Mouse (Mus musculus) kidney, adult 9 months (tissue): ENCODE data around the gene Cpz.
A peak's percentile ranks its signal among the peaks of the same experiment; 100 is the strongest.

ENCODE experiments used
- DNase-seq: peaks from one replicate; pipeline ENCODE4 v3.0.0; 2022

The Cpz gene

DNA sequence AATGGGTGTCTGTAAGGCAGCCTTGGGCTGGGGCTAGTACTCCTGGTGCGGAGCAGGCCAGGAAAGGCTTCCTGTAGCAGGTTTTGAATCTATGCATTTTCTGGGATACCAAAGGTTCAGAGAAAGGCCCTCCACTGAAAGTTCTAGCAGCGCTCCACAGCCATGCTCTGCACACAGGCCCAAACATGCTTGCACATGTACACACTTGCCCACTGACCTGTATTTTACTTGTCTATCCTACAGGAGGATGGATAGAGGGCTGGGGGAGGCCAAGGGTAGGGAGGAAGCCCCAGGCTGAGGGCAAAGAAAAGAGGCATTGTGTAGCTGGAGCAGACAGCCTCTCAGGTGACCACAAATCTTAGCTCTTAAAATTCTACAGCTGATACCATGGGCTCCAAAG lies 1.1 kb downstream of the Cpz start:
- DNase-seq, result no peak

DNA sequence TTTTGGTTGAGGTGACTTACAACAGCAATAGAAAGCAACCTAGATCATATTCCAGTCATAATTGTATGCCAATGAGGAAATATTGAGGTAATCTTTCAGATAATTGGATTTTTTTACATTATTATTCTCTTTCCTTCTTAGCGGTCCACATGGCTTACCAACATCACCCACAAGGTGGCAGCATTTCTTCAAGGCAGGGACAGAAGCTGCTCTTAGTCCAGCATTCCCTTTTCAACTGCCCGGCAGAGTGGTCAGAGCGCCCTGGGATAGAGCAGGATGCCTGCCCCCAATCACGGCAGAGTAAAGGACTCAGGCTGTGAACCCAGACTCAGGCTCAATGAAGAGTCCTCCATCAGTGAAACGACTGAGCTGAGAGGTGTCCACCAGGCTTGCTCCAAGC lies 1.8 kb downstream of the Cpz start:
- DNase-seq, result peak; percentile 67

DNA sequence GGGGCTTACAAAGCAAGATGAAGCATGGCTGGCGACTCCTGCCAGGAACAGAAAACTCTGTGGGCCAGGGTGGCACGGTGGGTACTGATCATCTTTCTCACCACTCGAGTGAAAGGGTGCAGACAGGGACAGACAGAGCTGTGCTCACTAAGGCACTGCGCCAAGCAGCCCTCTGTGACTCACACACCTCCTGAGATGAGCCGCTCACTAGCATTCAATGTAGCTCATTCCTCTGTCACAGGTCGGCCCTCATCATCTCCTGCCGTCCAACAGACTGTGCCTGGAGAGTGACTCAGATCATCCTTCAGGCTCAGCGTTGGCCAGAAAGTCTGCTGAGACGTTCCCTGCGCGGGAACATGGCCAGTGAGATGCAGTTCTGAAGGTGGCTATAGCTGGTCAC lies 8.7 kb downstream of the Cpz start:
- no peak for DNase-seq

GRCm38 (mm10) chr5:35510589-35510988 lies 14.9 kb downstream of the Cpz start:
- DNase-seq, result peak; percentile 66

- no peak for DNase-seq
Measured at GRCm38 (mm10) chr5:35505016-35505415, 20.5 kb downstream of the Cpz start.

DNA sequence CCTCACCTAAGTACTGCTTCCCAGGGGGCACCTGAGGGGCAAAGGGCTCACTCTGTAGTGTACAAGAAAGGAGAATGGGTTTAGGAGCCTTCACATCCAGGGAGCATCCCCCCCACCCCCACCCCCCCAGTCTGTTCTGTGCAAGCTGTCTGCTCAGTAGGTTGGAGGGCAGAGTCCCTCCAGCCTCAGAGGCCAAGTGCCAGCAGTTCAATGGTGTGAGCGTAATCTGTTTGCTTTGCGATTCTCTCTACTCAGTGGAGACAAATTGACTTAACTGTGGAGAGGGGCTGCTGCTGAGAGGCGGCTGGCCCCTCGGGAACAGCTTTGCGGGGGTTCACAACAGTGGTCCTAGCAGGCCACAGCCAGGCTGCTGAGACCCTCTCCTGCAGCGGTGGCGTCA lies 28.2 kb downstream of the Cpz start:
- no peak for DNase-seq

DNA sequence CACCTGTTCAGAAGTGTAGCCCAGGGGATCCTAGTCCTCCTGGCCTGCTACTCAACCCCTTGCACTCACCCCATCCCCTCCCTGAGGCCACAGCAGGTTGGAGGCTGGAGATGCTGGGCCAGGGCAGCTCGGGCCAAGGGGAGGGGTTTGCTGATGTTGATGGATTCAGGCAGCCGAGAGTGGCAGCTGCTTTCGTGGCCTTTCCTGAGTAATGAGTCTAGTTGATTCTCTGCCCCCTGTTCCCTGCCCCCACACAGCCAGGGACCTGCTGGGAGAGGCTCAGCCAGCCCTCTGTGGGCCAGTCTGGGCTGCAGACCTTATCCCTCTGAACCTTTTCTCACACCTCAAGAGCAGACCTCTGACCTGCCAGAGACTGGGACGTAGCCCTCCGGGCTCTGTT lies 29.5 kb downstream of the Cpz start:
- no peak for DNase-seq

DNA sequence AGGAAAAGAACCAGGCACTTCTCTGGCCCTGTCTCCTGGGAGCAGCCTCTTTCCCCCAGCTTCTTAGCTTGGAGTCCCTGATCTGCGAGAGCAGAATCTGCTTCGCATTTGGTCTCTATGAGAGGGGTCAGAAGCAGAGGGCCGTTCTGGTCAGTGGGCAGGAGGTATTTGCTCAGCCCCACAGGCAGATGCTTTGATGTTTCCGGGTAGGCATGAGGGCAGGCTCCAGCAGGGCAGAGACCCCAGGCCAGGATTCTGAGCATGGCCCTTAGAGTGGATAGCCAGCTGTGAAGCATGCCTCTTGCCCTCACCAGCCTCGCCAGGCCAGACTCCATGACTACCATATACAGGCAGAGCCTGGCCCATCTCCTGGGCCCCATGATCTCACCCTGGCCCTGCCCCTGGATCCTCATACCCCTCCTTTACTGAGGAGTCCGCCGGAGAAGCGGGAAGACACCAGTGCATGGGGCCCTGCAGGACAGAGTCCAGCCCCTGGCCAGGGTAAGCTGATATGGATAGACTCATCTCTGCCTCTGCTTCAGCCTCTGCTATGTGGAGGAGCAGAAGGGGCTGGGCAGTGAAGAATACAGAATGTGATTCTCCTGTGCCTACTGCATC lies 30.6 kb downstream of the Cpz start:
- DNase-seq, result peak; percentile 4

GRCm38 (mm10) chr5:35493770-35494169 lies 31.7 kb downstream of the Cpz start:
- no peak for DNase-seq

DNA sequence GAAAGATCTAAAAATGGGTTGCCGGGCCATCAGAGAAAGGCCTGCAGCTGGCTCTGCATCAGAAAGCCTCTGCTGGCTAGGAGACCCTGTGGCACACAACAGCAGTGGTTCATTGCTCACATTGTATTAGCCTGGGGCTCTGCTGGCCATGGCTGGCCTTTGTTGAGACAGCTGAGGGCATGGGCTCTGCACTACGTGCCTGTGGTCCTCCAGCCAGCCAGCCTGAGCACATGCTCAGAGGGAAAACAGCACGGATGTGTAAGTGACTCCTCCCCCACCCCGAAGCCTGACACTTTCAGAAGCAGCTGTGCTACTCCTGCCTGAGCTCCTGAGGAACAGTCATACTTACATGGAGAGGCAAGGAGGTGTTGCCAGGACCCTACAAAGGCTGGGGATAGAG lies 46.0 kb downstream of the Cpz start:
- DNase-seq, result no peak

DNA sequence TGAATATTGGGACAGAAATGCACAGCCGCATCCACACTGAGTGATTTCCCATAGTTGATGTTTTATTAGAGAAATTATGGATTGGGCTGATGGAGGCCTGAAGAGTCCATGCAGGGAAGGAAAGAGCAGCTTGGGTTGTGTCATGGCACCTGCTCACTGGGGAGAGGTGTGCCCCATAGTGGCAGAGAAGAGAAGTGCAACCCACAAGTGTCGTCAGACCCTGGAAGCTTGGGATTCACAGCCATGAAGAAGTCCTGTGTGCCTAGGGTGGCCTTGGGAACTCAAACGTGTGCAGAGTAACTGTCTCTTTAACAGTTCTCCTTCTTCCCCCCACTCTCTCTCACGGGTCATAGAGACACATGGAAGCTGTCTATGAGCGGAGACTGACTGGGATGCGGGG lies 50.3 kb downstream of the Cpz start:
- DNase-seq, result peak; percentile 26

GRCm38 (mm10) chr5:35470885-35471528 lies 54.5 kb downstream of the Cpz start:
- DNase-seq, result no peak

DNA sequence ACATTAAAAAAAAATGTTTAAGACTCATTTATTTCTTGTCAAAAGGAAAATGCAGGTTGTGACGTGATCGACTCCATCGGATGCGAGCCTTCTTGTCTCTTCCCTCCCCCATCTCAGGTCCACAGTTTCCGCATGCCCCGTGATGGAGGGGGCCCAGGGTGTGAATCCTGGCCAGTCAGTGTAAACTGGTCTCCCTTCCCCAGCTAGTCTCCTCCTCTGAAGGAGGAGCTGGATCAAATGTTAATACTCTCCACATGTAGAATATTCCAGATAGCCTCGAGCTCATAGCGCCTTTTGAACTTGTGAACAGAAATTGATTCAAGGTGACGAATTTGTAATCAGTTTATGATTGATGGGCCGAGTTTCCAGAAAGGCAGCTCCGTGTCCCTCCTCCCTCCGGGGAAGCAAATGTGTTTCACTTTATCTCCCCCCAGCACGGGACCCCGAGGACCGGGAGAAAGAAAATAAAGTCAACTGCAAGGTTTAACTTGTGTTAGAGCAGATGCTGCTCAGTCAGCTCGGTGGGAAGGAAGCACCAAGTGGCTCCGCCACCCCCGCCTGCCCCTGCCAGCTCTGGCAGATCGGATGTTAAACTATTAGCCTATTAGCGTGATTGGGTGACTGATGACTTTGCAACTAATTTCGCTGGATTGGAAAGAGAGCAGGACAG lies 59.4 kb downstream of the Cpz start:
- DNase-seq, result no peak

DNA sequence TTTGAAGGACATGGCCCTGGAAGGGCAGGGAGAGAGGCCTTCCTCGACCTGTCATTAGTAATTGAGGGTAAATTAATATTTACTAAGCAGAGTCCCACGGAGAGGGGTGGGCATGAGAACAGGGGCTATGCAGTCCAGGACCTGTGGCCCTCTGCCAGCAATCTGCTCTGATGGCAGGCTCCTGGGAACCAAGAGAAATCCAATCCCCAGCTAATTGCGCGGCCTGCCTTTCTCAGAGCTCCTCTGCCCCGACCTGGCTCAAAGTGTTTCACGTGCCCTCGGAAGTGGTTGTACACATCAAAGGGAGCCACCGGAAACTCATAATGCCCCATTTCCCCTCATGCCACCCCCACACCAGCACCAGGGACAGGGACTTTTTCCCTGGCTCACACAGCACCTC lies 63.4 kb downstream of the Cpz start:
- no peak for DNase-seq

DNA sequence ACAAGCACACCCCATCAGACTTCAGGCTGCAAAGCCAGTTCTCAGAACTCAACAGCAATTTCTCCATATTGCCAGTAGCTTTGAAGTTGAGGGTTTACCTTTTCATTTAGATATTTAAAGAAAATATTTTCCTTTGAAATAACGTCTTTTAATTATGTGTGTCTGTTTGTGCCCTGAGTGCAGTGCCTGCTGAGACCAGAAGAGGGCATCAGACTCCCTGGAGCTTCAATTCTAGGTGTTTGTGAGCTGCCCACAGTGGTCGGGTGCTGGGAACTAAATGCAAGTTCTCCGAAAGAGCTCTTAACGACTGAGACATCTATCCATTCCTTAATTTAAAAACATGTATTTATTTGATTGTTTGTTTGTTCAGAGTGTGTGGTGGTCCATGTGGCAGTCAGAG lies 65.7 kb downstream of the Cpz start:
- no peak for DNase-seq

DNA sequence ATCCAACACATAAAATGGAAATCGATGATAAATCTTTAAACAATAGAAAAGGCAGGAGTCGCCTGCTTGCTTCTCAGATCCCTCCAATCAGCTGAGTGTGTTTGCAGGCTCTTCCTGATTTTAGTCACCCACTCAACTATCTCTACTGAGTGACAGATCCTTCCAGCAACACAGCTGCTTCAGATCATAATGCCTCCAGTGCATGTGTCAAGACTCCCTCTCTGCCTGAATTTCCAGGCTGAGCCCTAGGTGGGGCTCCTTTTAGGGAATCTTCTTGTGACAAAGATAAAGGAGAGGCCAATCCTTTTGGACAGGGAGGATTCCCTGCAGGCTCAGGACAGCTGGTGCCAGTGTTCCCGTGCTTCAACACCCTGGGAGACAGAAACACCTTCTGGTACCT lies 67.2 kb downstream of the Cpz start:
- no peak for DNase-seq

DNA sequence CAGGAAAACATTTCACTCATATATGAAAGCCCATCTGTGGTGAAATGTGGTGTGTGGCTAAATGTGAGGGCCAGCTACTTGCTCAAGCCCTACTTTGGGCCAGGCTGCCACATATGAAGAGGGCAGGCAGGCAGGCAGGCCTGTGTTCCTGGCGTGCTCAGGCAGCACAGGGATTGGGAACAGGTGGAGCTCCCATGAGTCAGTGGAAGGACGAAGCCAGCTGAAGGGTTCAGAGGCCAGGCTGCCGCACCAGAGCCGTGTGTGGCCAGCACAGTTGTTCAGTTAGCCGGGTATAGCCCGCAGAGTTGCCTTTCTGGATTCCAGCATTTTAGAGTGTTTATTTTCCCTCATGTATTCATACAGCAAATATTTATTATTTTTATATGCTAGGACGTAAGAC lies 68.1 kb downstream of the Cpz start:
- no peak for DNase-seq

- DNase-seq, result no peak
Measured at GRCm38 (mm10) chr5:35454187-35454800, 71.2 kb downstream of the Cpz start.
